Mouse (Mus musculus) G1E-ER4 (cell line): ENCODE measurements around the gene Wdr25. TPM values are rescaled to one million over a fixed set of nuclear protein-coding genes. Genes with fewer than 3 reads are reported as not detected.

Source experiments
- GATA1 ChIP-seq: IDR thresholded peaks from one replicate; pipeline ENCODE4 v1.8.0; 2012; ENCODE audit warnings: low read length, inconsistent platforms
- polyA plus RNA-seq: library from polyadenylated mRNA; stranded (reverse); fragments of >175 nt; gene quantifications from 2 replicates; pipeline ENCODE4 v1.2.3, GENCODE M21; 2012

Gene Wdr25
- polyA plus RNA-seq, 1 experiment, result 4.1 TPM

DNA sequence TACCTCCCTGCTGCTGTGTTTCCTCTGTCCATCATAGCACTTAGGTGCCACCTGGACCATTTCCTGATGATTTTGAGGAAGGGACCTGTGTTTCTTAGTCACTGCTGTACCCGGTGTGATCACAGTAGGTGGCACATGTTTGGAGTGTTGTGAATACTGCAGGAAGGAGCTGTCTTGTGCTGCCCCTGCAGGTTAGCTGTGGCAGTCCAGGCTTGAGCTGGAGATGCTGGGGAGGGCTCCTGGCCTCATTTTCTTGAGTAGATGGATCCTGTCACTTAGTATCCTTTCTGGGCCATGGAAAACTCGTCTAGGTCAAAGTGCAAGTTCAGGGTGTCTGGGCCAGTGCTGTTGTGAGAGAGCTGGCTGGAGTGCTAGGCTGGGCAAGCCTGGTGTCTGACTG, 47.9 kb downstream of the Wdr25 start:
- no peak for TF ChIP-seq GATA1

DNA sequence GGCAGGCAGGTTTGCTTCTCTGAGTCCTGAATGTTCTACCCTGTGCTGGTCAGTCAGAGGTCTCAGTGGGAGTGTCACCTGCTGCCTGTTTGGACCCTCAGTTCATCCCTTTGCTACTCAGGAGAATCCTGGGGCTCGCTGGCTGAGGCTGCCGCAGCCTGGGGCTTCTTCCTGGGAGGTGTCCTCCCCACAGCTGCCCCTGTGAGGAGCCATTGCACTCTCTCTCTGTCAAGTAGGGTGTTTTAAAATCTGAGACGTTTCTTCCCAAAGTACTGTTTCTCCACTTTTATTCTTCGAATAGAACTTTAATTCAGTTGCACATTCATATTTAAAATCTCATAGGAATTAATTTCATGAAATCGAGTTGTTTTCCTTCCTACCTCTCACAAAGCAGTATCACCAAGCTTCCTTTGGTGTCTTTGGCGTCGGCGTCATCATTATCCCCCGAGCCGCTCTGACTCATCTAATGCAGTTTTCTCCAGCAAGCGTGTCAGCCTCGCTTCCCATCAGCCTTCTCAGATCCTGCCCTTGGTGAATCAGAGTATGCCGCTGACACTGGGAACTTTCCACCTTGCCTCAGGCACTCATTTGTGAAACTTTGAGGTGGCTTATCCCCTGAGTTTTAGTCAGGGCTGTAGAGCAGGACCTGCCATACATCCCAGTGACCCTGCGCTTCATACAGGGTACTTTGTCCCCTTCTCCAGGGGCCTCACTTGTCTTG, 48.9 kb downstream of the Wdr25 start:
- TF ChIP-seq GATA1, result no peak

DNA sequence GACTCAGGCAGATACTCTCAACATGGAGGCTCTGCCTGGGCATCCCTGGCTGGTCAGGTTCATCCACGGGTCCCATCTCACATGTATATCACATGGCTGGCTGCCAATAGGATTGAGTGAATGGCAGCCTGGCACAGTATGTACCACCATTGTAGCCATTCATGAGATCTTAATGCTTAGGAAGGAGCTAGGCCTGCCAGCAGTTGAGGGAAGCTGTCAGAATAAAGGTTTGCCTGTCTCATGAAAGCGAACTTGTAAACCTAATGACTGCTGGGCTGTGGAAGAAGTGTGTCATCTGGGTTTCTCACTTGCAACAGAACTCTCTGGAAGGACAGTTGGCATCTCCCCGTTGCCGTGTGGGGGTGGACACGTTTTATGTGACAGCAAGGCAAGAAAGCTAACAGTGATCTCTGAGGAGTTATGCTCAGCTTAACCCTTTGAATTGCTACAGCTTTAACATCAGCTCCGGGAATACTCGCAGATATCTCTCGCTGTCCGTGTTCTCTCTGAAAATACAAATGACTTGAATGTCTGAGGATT, 59.6 kb downstream of the Wdr25 start:
- no peak for TF ChIP-seq GATA1

GRCm38 (mm10) chr12:108953838-108954237, 60.4 kb downstream of the Wdr25 start:
- TF ChIP-seq GATA1, result no peak

DNA sequence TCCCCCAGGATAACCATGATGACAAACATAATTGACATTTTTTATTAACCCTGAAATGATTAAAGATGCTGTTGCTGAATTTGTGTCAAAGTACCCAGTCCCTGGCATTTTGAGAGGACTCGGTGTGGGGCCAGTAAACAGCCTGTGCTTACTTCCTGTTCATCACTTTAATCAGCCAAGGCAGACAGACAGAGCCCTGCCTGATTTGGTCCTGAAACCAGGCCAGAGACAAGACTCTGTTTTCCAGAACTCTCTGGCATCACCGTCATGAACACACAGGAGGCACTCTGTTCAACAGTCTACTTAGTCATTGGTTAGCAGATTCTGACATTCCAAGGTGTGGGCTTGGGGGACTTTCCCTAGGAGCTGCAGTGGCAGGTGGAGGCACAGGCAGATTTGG, 61.0 kb downstream of the Wdr25 start:
- no peak for TF ChIP-seq GATA1

DNA sequence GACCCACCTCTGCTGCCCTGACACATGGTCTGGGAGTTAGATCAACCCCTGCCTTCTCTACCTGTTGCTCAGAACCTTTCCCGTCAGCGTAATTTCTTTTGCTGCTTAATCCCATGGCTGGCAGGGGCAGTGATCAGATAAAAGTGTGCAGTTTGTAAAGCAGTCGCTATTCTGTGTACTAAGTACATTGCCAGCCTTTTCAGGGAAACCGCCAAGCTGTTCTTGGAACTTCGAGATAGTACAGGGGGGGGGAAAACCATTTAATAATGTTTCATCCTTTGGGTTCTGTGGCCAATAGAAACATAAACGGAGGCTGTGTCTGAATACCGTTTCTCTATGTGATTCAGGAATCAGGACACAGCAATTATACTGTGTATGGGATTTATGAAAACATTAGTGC, 65.1 kb downstream of the Wdr25 start:
- TF ChIP-seq GATA1, result no peak

GRCm38 (mm10) chr12:108958991-108959638, 65.7 kb downstream of the Wdr25 start:
- no peak for TF ChIP-seq GATA1

GRCm38 (mm10) chr12:108959639-108960219, 66.3 kb downstream of the Wdr25 start:
- TF ChIP-seq GATA1, result no peak

DNA sequence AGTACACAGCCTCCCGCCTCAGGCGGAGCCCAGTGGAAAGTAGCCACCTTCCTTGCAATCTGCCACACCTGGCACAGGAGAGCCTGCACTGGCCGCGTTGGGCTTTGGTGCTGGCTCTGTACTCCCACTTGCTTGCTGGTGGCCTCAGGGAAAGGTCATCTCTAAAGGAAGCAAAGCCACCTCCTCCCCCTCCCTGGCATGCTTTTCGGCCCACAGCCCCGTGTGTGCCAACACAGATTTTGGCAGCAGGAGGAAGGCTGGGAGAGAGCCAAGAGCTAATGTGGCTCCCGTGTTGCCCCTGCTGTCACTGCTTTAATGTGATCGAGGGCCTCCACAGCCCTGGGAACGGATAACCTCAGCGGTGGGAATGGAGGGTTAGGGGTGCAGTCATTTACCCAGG, 66.8 kb downstream of the Wdr25 start:
- no peak for TF ChIP-seq GATA1

- TF ChIP-seq GATA1, result no peak
Observed at GRCm38 (mm10) chr12:108967631-108968030, 74.2 kb downstream of the Wdr25 start.

DNA sequence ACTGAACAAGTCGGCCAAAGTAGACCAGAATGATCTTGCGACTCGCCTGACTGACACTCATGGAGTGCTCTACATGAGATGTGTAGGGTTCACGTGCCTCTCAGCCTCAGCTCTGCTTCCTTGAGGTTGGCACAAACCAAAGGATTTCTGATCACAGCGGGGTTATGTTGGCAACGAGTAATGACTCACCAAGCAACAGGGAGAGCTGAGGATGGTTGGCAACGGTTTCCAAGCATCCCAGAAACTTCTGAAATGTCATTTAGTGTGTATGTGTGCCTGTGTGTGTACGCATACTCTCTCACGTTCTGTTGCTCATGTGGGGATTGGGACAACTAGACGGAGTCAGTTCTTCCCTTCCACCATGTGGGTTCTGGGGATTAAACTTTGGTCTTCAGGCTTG, 74.6 kb downstream of the Wdr25 start:
- no peak for TF ChIP-seq GATA1

- TF ChIP-seq GATA1, result no peak
Observed at GRCm38 (mm10) chr12:108971446-108971845, 78.0 kb downstream of the Wdr25 start.

DNA sequence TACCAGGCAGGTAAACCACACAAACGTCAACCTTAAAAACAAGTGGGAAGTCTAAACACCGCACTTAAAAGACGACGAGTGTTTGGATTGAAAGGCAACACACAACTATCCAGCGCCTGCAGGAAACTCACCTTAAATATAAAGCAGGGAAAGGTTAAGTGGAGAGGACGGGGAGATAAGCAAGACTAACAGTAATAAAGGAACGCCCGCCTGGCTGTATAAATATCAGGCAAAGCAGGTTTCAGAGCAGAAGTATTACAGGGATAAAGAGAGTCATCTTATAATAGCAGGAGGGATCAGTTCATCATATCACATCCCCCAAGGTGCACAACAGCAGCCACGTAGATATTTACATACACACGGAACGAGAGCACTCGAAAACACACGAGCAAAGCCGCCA, 78.8 kb downstream of the Wdr25 start:
- no peak for TF ChIP-seq GATA1

GRCm38 (mm10) chr12:108979977-108980376, 86.5 kb downstream of the Wdr25 start:
- TF ChIP-seq GATA1, result no peak

DNA sequence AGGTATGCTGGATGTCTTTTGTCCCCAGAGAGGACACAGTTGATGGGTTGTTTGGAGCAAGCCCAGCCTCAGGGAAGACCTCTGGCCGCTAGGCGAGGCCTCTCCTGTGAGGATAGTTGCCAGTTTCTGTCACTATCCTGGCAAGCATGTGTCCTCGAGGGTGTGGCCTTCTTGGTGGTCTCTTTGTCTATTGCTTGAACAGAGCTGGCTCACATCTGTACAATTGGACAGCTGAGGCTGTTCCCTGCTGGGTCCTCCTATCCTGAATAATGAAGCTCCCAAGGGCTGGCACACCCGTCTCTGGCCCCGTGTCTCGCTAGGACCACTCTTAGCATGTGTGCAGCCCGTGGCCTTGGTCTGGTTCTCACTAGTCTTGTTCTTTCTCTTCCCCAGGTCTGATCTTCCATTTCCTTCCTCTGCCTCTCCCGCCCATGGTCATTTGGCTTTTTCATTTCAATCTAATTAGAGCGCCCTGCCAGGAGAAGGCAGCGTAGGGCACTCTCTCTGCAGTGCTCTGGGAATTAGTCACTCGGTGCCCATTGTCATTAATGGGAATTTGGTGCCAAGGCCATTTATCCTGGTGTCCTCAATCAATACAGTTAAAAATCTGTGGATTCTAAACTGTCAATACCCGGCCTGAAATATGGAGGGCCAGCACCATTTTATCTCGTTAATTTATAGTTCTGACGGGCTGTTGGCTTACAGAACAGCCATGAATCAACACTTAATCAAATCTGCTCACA, 88.7 kb downstream of the Wdr25 start:
- TF ChIP-seq GATA1, result no peak

GRCm38 (mm10) chr12:108982684-108982960, 89.2 kb downstream of the Wdr25 start:
- TF ChIP-seq GATA1, result no peak
